Mouse (Mus musculus) forebrain, embryonic 16.5 days (tissue): Measurements from ENCODE around the gene Dlx3. TPM values are rescaled to one million over a fixed set of nuclear protein-coding genes. Genes with fewer than 3 reads are reported as not detected.

Source experiments
- ATAC-seq: fragments of 200-750 bp; cut with Nextera tagmentation; 2 replicates; pipeline ENCODE4 v1.8.0; 2017; ENCODE audit warnings: mild to moderate bottlenecking, moderate library complexity
- H3K27ac ChIP-seq: fragments of 300-500 bp; sonication (generic); 2 replicates; pipeline ENCODE4 v1.5.1; 2014; ENCODE audit warnings: low read length, control low read depth
- H3K27me3 ChIP-seq: fragments of 300-500 bp; sonication (generic); replicated peaks from 2 replicates; pipeline ENCODE4 v1.6.1; 2014; ENCODE audit warnings: low read length; ENCODE audit not compliant: control insufficient read depth, insufficient read depth
- H3K36me3 ChIP-seq: fragments of 300-500 bp; sonication (generic); 2 replicates; pipeline ENCODE4 v1.6.1; 2014; ENCODE audit not compliant: control insufficient read depth, insufficient read depth
- H3K4me1 ChIP-seq: fragments of 300-500 bp; sonication (generic); replicated peaks from 2 replicates; pipeline ENCODE4 v1.6.1; 2014; ENCODE audit warnings: low read length; ENCODE audit not compliant: control insufficient read depth, insufficient read depth
- H3K4me2 ChIP-seq: fragments of 300-500 bp; sonication (generic); 2 replicates; pipeline ENCODE4 v1.6.1; 2014; ENCODE audit warnings: mild to moderate bottlenecking, low read length, control low read depth
- H3K4me3 ChIP-seq: fragments of 300-500 bp; sonication (generic); replicated peaks from 2 replicates; pipeline ENCODE4 v1.5.1; 2014; ENCODE audit warnings: mild to moderate bottlenecking, low read length, control low read depth
- H3K9ac ChIP-seq: fragments of 300-500 bp; sonication (generic); replicated peaks from 2 replicates; pipeline ENCODE4 v1.6.1; 2014; ENCODE audit warnings: low read depth, low read length, control low read depth
- H3K9me3 ChIP-seq: fragments of 300-500 bp; sonication (generic); 2 replicates; pipeline ENCODE4 v1.6.1; 2016; ENCODE audit warnings: low read length; ENCODE audit not compliant: control insufficient read depth
- WGBS: fragments of 180-500 bp; shearing (Covaris S2); extraction: QIAGEN DNeasy Blood & Tissue Kit; methylation state at CpG from one replicate; pipeline ENCODE4 v1.1.7; 2014; 5-methylcytosine and 5-hydroxymethylcytosine counted together
- polyA plus RNA-seq: library from polyadenylated mRNA; unstranded; fragments of >200 nt; fragmentation: Nextera tagmentation; extraction: Ambion mirVana; gene quantifications from 2 replicates; pipeline ENCODE4 v1.2.1, GENCODE M21; 2015

Gene Dlx3
- polyA plus RNA-seq, 1 experiment from 2014 or later = 0.10 TPM

DNA sequence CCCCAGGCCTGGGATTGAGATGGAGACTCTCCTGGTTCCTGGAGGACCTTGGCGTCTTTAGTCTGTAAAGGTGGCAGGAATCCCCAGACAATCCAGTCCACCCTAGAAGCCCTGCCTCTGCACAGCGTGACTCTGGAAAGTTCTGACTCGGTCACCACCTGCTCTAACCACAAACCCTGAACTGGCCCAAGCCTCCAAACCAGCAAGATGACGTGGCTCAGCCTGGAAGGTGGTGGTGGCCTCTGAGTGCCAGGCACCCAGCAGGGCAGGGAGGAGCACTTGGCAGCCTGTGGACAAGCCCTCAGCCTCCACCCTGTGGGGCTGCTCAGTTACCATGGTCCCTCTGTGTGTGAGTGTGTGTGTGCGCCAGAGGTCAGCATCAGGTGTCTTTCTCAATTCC, 38.0 kb downstream of the Dlx3 start:
- WGBS = 72% methylated on average over 5 of the region's 5 CpGs
- Histone ChIP-seq H3K27me3 (peaks cover under 1% of the 10 kb centered on the region), H3K9ac (no peak overlapping the region), H3K36me3 (no peaks in the 10 kb centered on the region), H3K4me2 (no peak overlapping the region), H3K9me3 (no peaks in the 10 kb centered on the region), H3K4me1 (no peaks in the 10 kb centered on the region), H3K27ac (no peak overlapping the region), H3K4me3 (no peak overlapping the region)
- ATAC-seq = no peak

- no peak overlapping the region for H3K9ac ChIP-seq
- no peak overlapping the region for H3K4me3 ChIP-seq
- H3K27me3 ChIP-seq = no peaks in the 10 kb centered on the region
- H3K4me2 ChIP-seq = no peak overlapping the region
- no peaks in the 10 kb centered on the region for H3K4me1 ChIP-seq
- 86% methylated on average over 8 of the region's 8 CpGs for WGBS
- H3K9me3 ChIP-seq = no peaks in the 10 kb centered on the region
- no peaks in the 10 kb centered on the region for H3K36me3 ChIP-seq
- H3K27ac ChIP-seq = no peak overlapping the region
- ATAC-seq = no peak
These were observed 39.9 kb downstream of the Dlx3 start for GRCm38 (mm10) chr11:95159763-95160371.

- Histone ChIP-seq H3K27me3 (no peaks in the 10 kb centered on the region), H3K9me3 (no peaks in the 10 kb centered on the region), H3K9ac (no peak overlapping the region), H3K4me1 (no peaks in the 10 kb centered on the region), H3K4me2 (no peak overlapping the region), H3K27ac (no peak overlapping the region), H3K4me3 (no peak overlapping the region), H3K36me3 (no peaks in the 10 kb centered on the region)
- ATAC-seq = no peak
- WGBS = 51% methylated on average over 7 of the region's 7 CpGs
These were observed 40.8 kb downstream of the Dlx3 start for GRCm38 (mm10) chr11:95160693-95161092.

DNA sequence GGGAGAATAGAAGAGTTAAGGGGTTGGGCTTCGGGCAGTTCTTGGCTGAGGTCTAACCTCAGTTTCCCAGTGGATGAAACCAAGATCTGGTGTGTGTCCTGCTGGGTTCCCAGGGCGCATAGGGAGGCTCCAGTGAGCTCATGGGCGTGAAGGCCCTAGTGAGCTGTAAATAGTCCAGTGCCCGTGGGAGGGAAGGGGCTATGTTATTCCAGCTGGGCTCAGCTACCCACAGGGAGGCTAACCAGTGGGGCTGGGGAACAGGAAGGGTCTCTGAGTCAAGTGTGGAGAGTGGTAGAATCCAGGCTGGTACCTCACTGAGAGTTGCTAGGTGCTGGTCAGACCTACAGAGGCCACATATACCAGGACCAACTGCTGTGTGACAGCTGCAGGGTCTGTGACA, 41.8 kb downstream of the Dlx3 start:
- no peaks in the 10 kb centered on the region for H3K36me3 ChIP-seq
- H3K4me2 ChIP-seq = no peak overlapping the region
- H3K9me3 ChIP-seq = no peaks in the 10 kb centered on the region
- H3K4me1 ChIP-seq = no peaks in the 10 kb centered on the region
- WGBS = 63% methylated on average over 4 of the region's 4 CpGs
- H3K9ac ChIP-seq = no peak overlapping the region
- no peak overlapping the region for H3K4me3 ChIP-seq
- no peak for ATAC-seq
- H3K27me3 ChIP-seq = no peaks in the 10 kb centered on the region
- H3K27ac ChIP-seq = no peak overlapping the region

DNA sequence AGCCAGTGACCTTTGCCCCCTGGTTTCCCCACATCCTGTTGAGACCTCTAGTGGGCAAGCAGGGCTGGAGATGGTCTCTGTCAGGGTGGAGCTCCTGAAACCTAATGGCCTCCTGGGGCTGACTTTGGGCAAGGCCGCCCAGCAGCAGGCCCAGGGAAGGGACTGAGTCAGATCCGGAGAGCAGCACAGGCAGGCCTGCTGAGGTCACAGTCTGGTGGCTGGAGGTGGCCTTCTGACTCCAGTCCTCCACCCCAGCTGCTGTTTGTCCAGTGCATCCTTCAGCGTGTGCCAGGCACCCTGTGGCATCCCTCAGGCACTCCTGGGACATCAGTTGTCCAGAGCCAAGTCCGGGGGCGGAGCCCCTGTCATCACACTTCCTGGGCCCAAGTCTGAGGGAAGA, 45.9 kb downstream of the Dlx3 start:
- H3K4me2 ChIP-seq = no peak overlapping the region
- no peaks in the 10 kb centered on the region for H3K4me1 ChIP-seq
- H3K4me3 ChIP-seq = no peak overlapping the region
- no peaks in the 10 kb centered on the region for H3K9me3 ChIP-seq
- no peak overlapping the region for H3K27ac ChIP-seq
- 79% methylated on average over 5 of the region's 5 CpGs for WGBS
- H3K9ac ChIP-seq = no peak overlapping the region
- no peaks in the 10 kb centered on the region for H3K36me3 ChIP-seq
- no peak for ATAC-seq
- no peaks in the 10 kb centered on the region for H3K27me3 ChIP-seq

Other genes starting within 250 kb of the Dlx3 start
- gene Col1a1, start 183.9 kb upstream of the Dlx3 start, polyA plus RNA-seq = 45.0 and 166 TPM in 2 replicates
- gene Hils1, start 152.5 kb upstream of the Dlx3 start, polyA plus RNA-seq = not detected in 2 replicates
- 0.19 and 0.58 TPM in 2 replicates for gene Sgca, start 143.8 kb upstream of the Dlx3 start, polyA plus RNA-seq
- gene Ppp1r9b, start 129.1 kb upstream of the Dlx3 start, polyA plus RNA-seq = 22.0 and 22.4 TPM in 2 replicates
- 123 and 134 TPM in 2 replicates for gene Samd14, start 110.2 kb upstream of the Dlx3 start, polyA plus RNA-seq
- 27.6 and 29.2 TPM in 2 replicates for gene Pdk2, start 78.8 kb upstream of the Dlx3 start, polyA plus RNA-seq
- gene Itga3, start 43.3 kb upstream of the Dlx3 start, polyA plus RNA-seq = 6.3 and 8.5 TPM in 2 replicates
- gene Dlx4, start 26.1 kb downstream of the Dlx3 start, polyA plus RNA-seq = 0.10 TPM in 1 of 2 replicates, not detected in the other
- 0.20 and 0.23 TPM in 2 replicates for gene Tac4, start 141.4 kb downstream of the Dlx3 start, polyA plus RNA-seq
- gene Kat7, start 190.1 kb downstream of the Dlx3 start, polyA plus RNA-seq = 73.6 and 87.9 TPM in 2 replicates
- gene Fam117a, start 216.9 kb downstream of the Dlx3 start, polyA plus RNA-seq = 2.7 and 2.9 TPM in 2 replicates